Mouse (Mus musculus) limb, embryonic 14.5 days (tissue): ENCODE results near the gene Gcnt2. TPM values are rescaled to one million over a fixed set of nuclear protein-coding genes. Genes with fewer than 3 reads are reported as not detected.

Experiments used
- ATAC-seq: fragments of 200-750 bp; cut with Nextera tagmentation; 2 replicates; pipeline ENCODE4 v1.8.0; 2017; ENCODE audit warnings: low read depth, moderate number of reproducible peaks, moderate TSS enrichment; ENCODE audit not compliant: low FRiP score
- DNase-seq: peaks from one replicate; pipeline ENCODE4 v3.0.0-alpha.2; 2015; ENCODE audit warnings: low spot score
- H3K27ac ChIP-seq: fragments of 300-500 bp; sonication (generic); replicated peaks from 2 replicates; pipeline ENCODE4 v1.5.1; 2014; ENCODE audit warnings: low read depth, mild to moderate bottlenecking, low read length, moderate library complexity, mixed read lengths
- H3K27me3 ChIP-seq: fragments of 300-500 bp; sonication (generic); 2 replicates; pipeline ENCODE4 v1.6.1; 2014; ENCODE audit warnings: low read length, mixed read lengths; ENCODE audit not compliant: control insufficient read depth, insufficient read depth
- H3K36me3 ChIP-seq: fragments of 300-500 bp; sonication (generic); 2 replicates; pipeline ENCODE4 v1.6.1; 2014; ENCODE audit warnings: mild to moderate bottlenecking, low read length, moderate library complexity, mixed read lengths; ENCODE audit not compliant: control insufficient read depth, insufficient read depth
- H3K4me1 ChIP-seq: fragments of 300-500 bp; sonication (generic); 2 replicates; pipeline ENCODE4 v1.6.1; 2014; ENCODE audit warnings: antibody characterized with exemption, low read length, mixed read lengths; ENCODE audit not compliant: control insufficient read depth, insufficient read depth
- H3K4me2 ChIP-seq: fragments of 300-500 bp; sonication (generic); replicated peaks from 2 replicates; pipeline ENCODE4 v1.6.1; 2014; ENCODE audit warnings: low read depth, mild to moderate bottlenecking, low read length, moderate library complexity; ENCODE audit not compliant: severe bottlenecking
- H3K4me3 ChIP-seq: fragments of 300-500 bp; sonication (generic); replicated peaks from 2 replicates; pipeline ENCODE4 v1.5.1; 2014; ENCODE audit warnings: low read length
- H3K9ac ChIP-seq: fragments of 300-500 bp; sonication (generic); 2 replicates; pipeline ENCODE4 v1.6.1; 2014; ENCODE audit warnings: mild to moderate bottlenecking, low read depth, low read length, moderate library complexity; ENCODE audit not compliant: severe bottlenecking
- H3K9me3 ChIP-seq: fragments of 300-500 bp; sonication (generic); 2 replicates; pipeline ENCODE4 v1.6.1; 2016; ENCODE audit warnings: low read length; ENCODE audit not compliant: control insufficient read depth
- POLR2A ChIP-seq: fragments of 200-500 bp; IDR thresholded peaks from 2 replicates; pipeline ENCODE4 v1.8.0; 2012; ENCODE audit warnings: inconsistent platforms, mild to moderate bottlenecking, moderate library complexity, borderline replicate concordance; ENCODE audit not compliant: insufficient read depth, insufficient read length; ENCODE audit errors: extremely low read depth
- WGBS: fragments of 180-500 bp; shearing (Covaris S2); extraction: QIAGEN DNeasy Blood & Tissue Kit; methylation state at CpG from one replicate; pipeline ENCODE4 v1.1.7; 2014; 5-methylcytosine and 5-hydroxymethylcytosine counted together
- polyA plus RNA-seq, 2 experiments: library from polyadenylated mRNA; depleted of rRNA in 1 of 2; stranded (reverse) in 1 of 2; unstranded in 1 of 2; fragments of >200 nt; fragmentation: Nextera tagmentation in 1 of 2; extraction: Ambion mirVana in 1 of 2; gene quantifications; 2 replicates each; pipeline versions ENCODE4 v1.2.1 to v1.2.3; 2012 to 2014

The Gcnt2 gene
- polyA plus RNA-seq, 2 experiments: 1.7 to 2.5 TPM

DNA sequence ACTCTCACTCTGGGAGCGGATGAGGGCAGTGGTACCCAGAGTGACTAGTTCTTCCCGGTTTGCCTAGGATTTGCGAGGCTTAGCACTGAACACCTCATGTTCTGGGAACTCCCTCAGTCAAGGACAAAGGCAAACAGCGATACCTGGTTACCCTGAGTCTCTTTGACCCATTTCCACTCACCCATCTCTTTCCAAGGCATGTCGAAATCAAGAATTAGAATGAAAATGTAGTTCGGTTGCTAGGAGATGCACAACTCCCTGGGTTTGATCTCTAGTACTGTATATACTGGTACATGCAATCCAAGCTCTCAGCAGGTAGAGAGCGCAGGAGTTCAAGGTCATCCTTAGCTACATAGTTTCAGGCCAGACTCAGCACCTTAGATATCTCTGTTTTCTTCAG is 47.0 kb downstream of the Gcnt2 start:
- Histone ChIP-seq H3K4me1 (no peaks in the 10 kb centered on the region), H3K9ac (no peak overlapping the region), H3K36me3 (no peaks in the 10 kb centered on the region), H3K4me2 (no peak overlapping the region), H3K27me3 (no peaks in the 10 kb centered on the region), H3K4me3 (no peak overlapping the region), H3K9me3 (no peaks in the 10 kb centered on the region), H3K27ac (no peak overlapping the region)
- ATAC-seq (no peak), DNase-seq (no peak)
- WGBS: 85% methylated on average over 7 of the region's 7 CpGs
- no peak for TF ChIP-seq POLR2A

DNA sequence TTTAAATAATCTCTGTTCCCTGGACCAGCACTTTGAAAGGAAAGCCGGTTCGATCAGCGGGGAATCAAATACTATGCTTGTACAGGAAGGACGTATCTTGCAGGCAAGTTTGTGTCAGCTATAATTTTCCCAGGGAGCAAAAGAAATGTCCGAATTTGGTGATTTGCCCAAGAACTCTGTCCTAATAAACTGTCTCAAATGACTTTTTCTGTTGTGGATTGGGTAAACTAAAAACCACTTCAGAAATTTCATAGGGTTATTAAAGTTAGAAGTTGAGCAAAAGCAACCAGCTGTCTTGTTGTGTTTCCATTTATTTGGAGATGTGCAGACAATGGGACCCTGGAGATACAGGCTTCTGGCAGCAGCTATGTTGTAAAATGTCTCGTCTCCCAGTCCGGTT is 47.7 kb downstream of the Gcnt2 start:
- Histone ChIP-seq H3K9me3 (no peaks in the 10 kb centered on the region), H3K27ac (no peak overlapping the region), H3K36me3 (no peaks in the 10 kb centered on the region), H3K4me3 (no peak overlapping the region), H3K4me1 (no peaks in the 10 kb centered on the region), H3K4me2 (no peak overlapping the region), H3K9ac (no peak overlapping the region), H3K27me3 (no peaks in the 10 kb centered on the region)
- WGBS: 64% methylated on average over 7 of the region's 7 CpGs
- no peak for TF ChIP-seq POLR2A
- DNase-seq: no peak
- peak; percentile 23; the same call in 1 of the 2 replicates for ATAC-seq

DNA sequence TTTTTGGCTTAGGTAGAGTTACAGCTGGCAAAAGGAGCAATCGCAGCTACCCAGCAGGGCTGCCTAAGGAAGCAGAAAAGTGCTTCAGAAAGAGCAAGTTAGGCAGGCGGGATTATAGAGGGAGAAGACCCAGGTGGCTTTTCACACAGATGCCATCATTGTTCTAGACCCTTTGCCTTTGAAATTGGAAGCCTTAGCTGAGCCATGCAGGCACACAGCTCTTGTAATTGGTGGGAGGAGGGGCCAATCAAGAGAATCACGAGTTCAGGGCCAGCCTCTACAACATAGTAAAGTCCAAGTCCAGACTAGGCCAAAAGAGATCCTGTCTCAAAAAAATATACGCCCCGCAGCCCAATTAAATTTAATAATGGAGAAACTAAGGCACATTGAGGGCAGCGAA is 48.5 kb downstream of the Gcnt2 start:
- ATAC-seq (no peak), DNase-seq (no peak)
- Histone ChIP-seq H3K9me3 (no peaks in the 10 kb centered on the region), H3K9ac (0 out of 2 replicates have a peak overlapping the region, but pooled peaks have one; percentile 21), H3K4me1 (no peaks in the 10 kb centered on the region), H3K27me3 (no peaks in the 10 kb centered on the region), H3K4me3 (no peak overlapping the region), H3K4me2 (no peak overlapping the region), H3K27ac (no peak overlapping the region), H3K36me3 (no peaks in the 10 kb centered on the region)
- no peak for TF ChIP-seq POLR2A
- WGBS: 54% methylated on average over 6 of the region's 6 CpGs

DNA sequence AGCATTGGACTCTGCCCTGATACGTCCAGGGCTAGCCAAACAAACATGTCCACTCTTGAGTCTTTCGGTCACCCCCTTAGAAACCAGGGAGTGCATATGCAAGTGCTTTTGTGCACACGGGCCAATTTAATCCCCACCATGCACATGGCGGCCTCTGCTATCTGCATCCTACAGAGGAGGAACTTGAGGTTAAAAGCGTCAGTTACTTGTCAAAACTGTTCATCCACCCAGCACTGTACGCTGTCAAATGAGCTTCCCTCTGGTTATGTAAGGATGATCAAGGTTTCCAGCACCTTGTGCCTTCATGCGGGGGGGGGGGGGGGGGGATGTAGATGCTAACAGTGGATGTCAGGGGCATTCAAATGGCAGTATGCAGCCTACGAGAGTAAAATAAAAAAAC is 49.5 kb downstream of the Gcnt2 start:
- ATAC-seq (no peak), DNase-seq (no peak)
- Histone ChIP-seq H3K4me2 (no peak overlapping the region), H3K36me3 (no peaks in the 10 kb centered on the region), H3K9ac (no peak overlapping the region), H3K9me3 (no peaks in the 10 kb centered on the region), H3K27ac (no peak overlapping the region), H3K4me3 (no peak overlapping the region), H3K27me3 (no peaks in the 10 kb centered on the region), H3K4me1 (no peaks in the 10 kb centered on the region)
- no peak for TF ChIP-seq POLR2A
- 88% methylated on average over 7 of the region's 8 CpGs for whole genome bisulfite sequencing

DNA sequence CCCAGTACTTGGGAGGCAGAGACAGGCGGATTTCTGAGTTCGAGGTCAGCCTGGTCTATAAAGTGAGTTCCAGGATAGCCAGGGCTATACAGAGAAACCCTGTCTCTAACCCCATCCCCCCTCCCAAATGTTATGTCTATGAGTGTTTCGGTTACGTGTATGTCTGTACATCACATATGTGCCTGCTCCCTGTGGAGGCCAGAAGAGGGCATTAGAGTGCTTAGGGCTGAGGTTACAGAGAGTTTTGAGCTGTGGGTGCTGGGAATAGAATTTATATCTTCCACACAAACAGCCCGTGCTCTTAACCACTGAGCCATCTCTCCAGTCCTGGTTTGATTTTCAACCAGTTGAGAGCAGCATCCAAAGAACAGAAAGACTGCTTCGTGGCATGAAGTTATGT is 50.5 kb downstream of the Gcnt2 start:
- H3K4me3 ChIP-seq: no peak overlapping the region
- H3K36me3 ChIP-seq: no peaks in the 10 kb centered on the region
- DNase-seq (no peak), ATAC-seq (no peak)
- H3K4me1 ChIP-seq: no peaks in the 10 kb centered on the region
- H3K27me3 ChIP-seq: no peaks in the 10 kb centered on the region
- WGBS: 95% methylated on average over 6 of the region's 6 CpGs
- no peak overlapping the region for H3K9ac ChIP-seq
- no peak for TF ChIP-seq POLR2A
- no peak overlapping the region for H3K27ac ChIP-seq
- H3K4me2 ChIP-seq: no peak overlapping the region
- no peaks in the 10 kb centered on the region for H3K9me3 ChIP-seq

DNA sequence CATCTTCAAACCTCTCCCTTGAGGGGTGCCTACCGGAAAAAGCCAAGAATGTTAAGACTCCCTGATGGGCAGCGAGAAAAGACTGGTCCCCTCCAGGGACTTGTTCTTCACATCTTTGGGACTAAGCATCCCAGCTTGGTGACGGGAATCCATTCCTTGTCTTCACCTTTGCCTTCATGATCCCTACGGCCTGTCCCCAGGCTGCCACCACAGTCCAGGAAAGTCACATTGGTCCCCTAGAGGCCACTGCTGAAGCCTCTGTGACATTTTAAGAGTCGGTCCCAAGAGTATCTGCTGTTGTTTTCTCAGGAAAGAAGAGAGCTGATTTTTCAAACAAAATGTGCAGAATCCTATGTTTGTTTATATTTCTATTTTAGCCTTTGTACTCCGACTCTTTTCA is 52.4 kb downstream of the Gcnt2 start:
- no peaks in the 10 kb centered on the region for H3K36me3 ChIP-seq
- no peak for TF ChIP-seq POLR2A
- H3K9me3 ChIP-seq: no peaks in the 10 kb centered on the region
- no peak overlapping the region for H3K9ac ChIP-seq
- H3K4me3 ChIP-seq: no peak overlapping the region
- DNase-seq (no peak), ATAC-seq (no peak)
- H3K27ac ChIP-seq: no peak overlapping the region
- WGBS: 92% methylated on average over 6 of the region's 6 CpGs
- H3K4me1 ChIP-seq: peaks cover 8% of the 10 kb centered on the region
- no peak overlapping the region for H3K4me2 ChIP-seq
- H3K27me3 ChIP-seq: no peaks in the 10 kb centered on the region
